Mouse (Mus musculus) C2C12 (cell line): ENCODE results near the gene Eif3l. TPM values are rescaled to one million over a fixed set of nuclear protein-coding genes. Genes with fewer than 3 reads are reported as not detected.

Experiments
- H3K27me3 ChIP-seq: one replicate; pipeline ENCODE4 v1.6.1; 2011; ENCODE audit not compliant: control insufficient read depth, insufficient read depth, insufficient read length
- H3K36me3 ChIP-seq: one replicate; pipeline ENCODE4 v1.6.1; 2011; ENCODE audit not compliant: control insufficient read depth, insufficient read depth
- H3K4me3 ChIP-seq: one replicate; pipeline ENCODE4 v1.5.1; 2011; ENCODE audit warnings: mild to moderate bottlenecking, control low read depth; ENCODE audit not compliant: poor library complexity, insufficient read depth, severe bottlenecking
- H3K79me2 ChIP-seq: one replicate; pipeline ENCODE4 v1.6.1; 2011; ENCODE audit not compliant: control insufficient read depth, insufficient read depth
- H3K79me3 ChIP-seq: one replicate; pipeline ENCODE4 v1.6.1; 2011; ENCODE audit warnings: low read depth, control low read depth
- H3ac ChIP-seq: one replicate; pipeline ENCODE3; 2011; ENCODE audit warnings: low read depth; ENCODE audit not compliant: control insufficient read depth, insufficient read length
- CEBPB ChIP-seq: IDR thresholded peaks from one replicate; pipeline ENCODE4 v1.6.1; 2011; ENCODE audit warnings: low read depth, mild to moderate bottlenecking, control low read depth, moderate library complexity
- CTCF ChIP-seq: IDR thresholded peaks from one replicate; pipeline ENCODE4 v1.5.1; 2011; ENCODE audit not compliant: control insufficient read depth, insufficient read depth, insufficient read length
- FOSL1 ChIP-seq: IDR thresholded peaks from one replicate; pipeline ENCODE4 v1.8.0; 2011; ENCODE audit warnings: mild to moderate bottlenecking, low read length; ENCODE audit not compliant: poor library complexity, insufficient read depth, severe bottlenecking
- MAX ChIP-seq: IDR thresholded peaks from one replicate; pipeline ENCODE4 v1.6.1; 2011; ENCODE audit warnings: mild to moderate bottlenecking, control low read depth
- MYOD1 ChIP-seq: IDR thresholded peaks from one replicate; pipeline ENCODE4 v1.6.1; 2011; ENCODE audit warnings: low read depth; ENCODE audit not compliant: control insufficient read depth, insufficient read length
- MYOG ChIP-seq: IDR thresholded peaks from one replicate; pipeline ENCODE4 v1.6.1; 2011; ENCODE audit not compliant: control insufficient read depth, insufficient read length; ENCODE audit errors: extremely low read depth
- USF1 ChIP-seq: IDR thresholded peaks from one replicate; pipeline ENCODE4 v1.6.1; 2011; ENCODE audit warnings: low read depth, mild to moderate bottlenecking, control low read depth, moderate library complexity
- polyA plus RNA-seq: library from polyadenylated mRNA; unstranded; fragments of >200 nt; fragmentation: generic; extraction: Trizol; gene quantifications from one replicate; pipeline ENCODE4 v1.2.1, GENCODE M21; 2012; ENCODE audit warnings: missing spikeins

Eif3l gene
- polyA plus RNA-seq, 1 experiment, result 369 TPM

GRCm38 (mm10) chr15:79065086-79065770, 9.8 kb upstream of the Eif3l start:
- Histone ChIP-seq H3K27me3 (no peaks in the 10 kb centered on the region), H3K79me2 (peaks cover 20% of the 10 kb centered on the region), H3K36me3 (peaks cover 9% of the 10 kb centered on the region), H3ac (no peak overlapping the region), H3K79me3 (peaks cover 8% of the 10 kb centered on the region), H3K4me3 (no peak overlapping the region)
- TF ChIP-seq FOSL1 (no peak), USF1 (no peak), CEBPB (no peak), CTCF (no peak), MYOD1 (no peak)

GRCm38 (mm10) chr15:79066276-79066675, 8.7 kb upstream of the Eif3l start:
- Histone ChIP-seq H3K4me3 (no peak overlapping the region), H3K27me3 (no peaks in the 10 kb centered on the region)
- TF ChIP-seq MYOD1 (no peak), MYOG (no peak), MAX (no peak), CEBPB (no peak), USF1 (no peak), FOSL1 (no peak), CTCF (no peak)

GRCm38 (mm10) chr15:79067631-79068030, 7.3 kb upstream of the Eif3l start:
- Histone ChIP-seq H3K79me2 (peaks cover 1% of the 10 kb centered on the region), H3K79me3 (no peaks in the 10 kb centered on the region), H3K27me3 (no peaks in the 10 kb centered on the region), H3K4me3 (no peak overlapping the region), H3ac (no peak overlapping the region), H3K36me3 (no peaks in the 10 kb centered on the region)
- no peak for TF ChIP-seq USF1
- TF ChIP-seq CTCF, result no peak
- no peak for TF ChIP-seq MAX
- TF ChIP-seq MYOG, result no peak
- no peak for TF ChIP-seq MYOD1
- no peak for TF ChIP-seq FOSL1
- no peak for TF ChIP-seq CEBPB

More at GRCm38 (mm10) chr15:79066276-79066675, 8.7 kb upstream of the Eif3l start:
- no peaks in the 10 kb centered on the region for H3K36me3 ChIP-seq
- H3K79me2 ChIP-seq, result peaks cover 15% of the 10 kb centered on the region
- no peak overlapping the region for H3ac ChIP-seq
- H3K79me3 ChIP-seq, result peaks cover 7% of the 10 kb centered on the region

GRCm38 (mm10) chr15:79068416-79068815, 6.6 kb upstream of the Eif3l start:
- Histone ChIP-seq H3K36me3 (no peaks in the 10 kb centered on the region), H3K79me2 (no peaks in the 10 kb centered on the region), H3ac (no peak overlapping the region), H3K27me3 (no peaks in the 10 kb centered on the region), H3K79me3 (no peaks in the 10 kb centered on the region), H3K4me3 (no peak overlapping the region)
- no peak for TF ChIP-seq MYOD1
- TF ChIP-seq MAX, result no peak
- no peak for TF ChIP-seq USF1
- TF ChIP-seq CTCF, result no peak
- no peak for TF ChIP-seq MYOG
- TF ChIP-seq FOSL1, result no peak
- TF ChIP-seq CEBPB, result no peak

GRCm38 (mm10) chr15:79071117-79072039, 3.6 kb upstream of the Eif3l start:
- TF ChIP-seq CTCF (peak; percentile 37), CEBPB (no peak), FOSL1 (no peak), USF1 (peak; percentile 9), MAX (peak; percentile 82)
- peaks cover 14% of the 10 kb centered on the region for H3K79me2 ChIP-seq
- H3ac ChIP-seq, result no peak overlapping the region
- H3K27me3 ChIP-seq, result no peaks in the 10 kb centered on the region
- H3K36me3 ChIP-seq, result peaks cover 6% of the 10 kb centered on the region
- no peak overlapping the region for H3K4me3 ChIP-seq
- H3K79me3 ChIP-seq, result peaks cover 13% of the 10 kb centered on the region
